Mouse (Mus musculus): ENCODE results near the gene Fbxw8.

DNA sequence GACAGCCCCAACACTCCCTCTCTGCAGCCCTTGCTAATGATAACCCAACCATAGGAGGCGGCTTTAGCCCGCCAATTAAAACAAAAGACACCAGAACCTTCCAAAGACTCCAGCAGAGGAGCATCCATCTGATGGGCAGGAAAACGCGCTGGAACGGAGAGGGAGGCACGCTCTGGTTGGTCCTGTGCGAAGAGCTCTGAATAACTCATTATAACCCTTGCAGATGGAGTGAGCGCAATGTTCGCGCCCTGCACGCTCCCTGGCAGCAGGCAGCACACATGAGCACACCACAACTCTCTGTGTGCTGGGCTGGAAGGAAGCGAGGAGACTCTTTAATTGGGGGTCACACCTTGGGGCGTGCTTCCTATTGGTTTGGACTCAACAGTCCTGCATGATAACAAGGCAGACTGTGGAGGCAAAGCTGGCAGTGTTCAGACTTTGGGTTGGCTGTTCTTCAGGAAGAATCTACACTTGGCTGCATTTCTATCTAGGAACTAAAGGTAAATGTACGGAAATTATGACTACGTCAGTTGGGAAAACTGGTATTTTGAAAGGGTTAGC, 82.0 kb downstream of the Fbxw8 start:
- no peak for TF ChIP-seq CTCF (IDR thresholded peaks at IDR 0.05; ENCODE audit: low read depth, low read length)
- no peak for TF ChIP-seq POLR2A (IDR thresholded peaks at IDR 0.05; ENCODE audit: extremely low read depth, insufficient read depth, low read length)
